Mouse (Mus musculus) mammary gland, adult 2 months (tissue): ENCODE results near the gene Grid1. TPM values are rescaled to one million over a fixed set of nuclear protein-coding genes. Genes with fewer than 3 reads are reported as not detected.

ENCODE experiments used
- polyA plus RNA-seq: library from polyadenylated mRNA; depleted of rRNA; stranded (reverse); fragments of >200 nt; gene quantifications from 2 replicates; pipeline ENCODE4 v1.2.3, GENCODE M21; 2012; ENCODE audit warnings: low replicate concordance; rRNA removed

Gene Grid1
- polyA plus RNA-seq = 0.59 TPM in 2 replicates

GRCm38 (mm10) chr14:34819919-34820652 is at the start of gene Grid1:
Gene Grid1 (plus strand): TSS chr14:34820108.

Other genes starting within 250 kb of the Grid1 start
- 2.3 and 623 TPM in 2 replicates for gene Ldb3, start 231.4 kb upstream of the Grid1 start, polyA plus RNA-seq
- gene Opn4, start 220.0 kb upstream of the Grid1 start, polyA plus RNA-seq = not detected in 2 replicates
- 6.7 and 18.0 TPM in 2 replicates for gene Wapl, start 146.2 kb upstream of the Grid1 start, polyA plus RNA-seq